Mouse (Mus musculus) right cerebral cortex, adult 2 months (tissue): ENCODE results near the gene Gm5849.
"Not testable (repeated sequence)": the region's sequence is repeated elsewhere in the genome, so short reads cannot be mapped to it uniquely, and the experiment has no call there.

Experiments
- DNase-seq, 2 experiments: peaks; one replicate each; pipeline ENCODE4 v3.0.0; 2021 to 2022; ENCODE audit warnings: low spot score in 2 of 2

Gm5849 gene

DNA sequence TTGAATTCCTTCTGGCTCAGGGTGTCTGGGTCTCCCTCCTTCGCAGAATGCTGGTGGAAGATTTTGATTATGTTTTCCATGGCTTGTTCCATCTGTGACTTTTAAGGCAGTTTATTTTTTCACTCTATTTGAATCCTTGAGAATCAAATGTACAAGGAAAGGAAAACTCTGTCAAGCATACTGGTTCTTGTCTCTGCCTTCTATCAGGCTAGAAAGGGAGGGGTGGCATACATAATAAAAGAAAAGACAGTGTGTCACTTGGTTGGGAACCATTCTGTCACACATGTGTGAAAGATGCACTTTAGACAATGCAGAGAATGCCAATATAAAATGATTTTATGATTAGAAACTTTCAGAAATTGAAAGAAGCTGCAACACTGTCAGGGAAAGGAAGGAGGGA, at the start of gene Gm5849:
TSS of gene Gm5849 (minus strand) at position 101 of the 400 bp plus-strand sequence.
- DNase-seq = not testable (repeated sequence)

DNA sequence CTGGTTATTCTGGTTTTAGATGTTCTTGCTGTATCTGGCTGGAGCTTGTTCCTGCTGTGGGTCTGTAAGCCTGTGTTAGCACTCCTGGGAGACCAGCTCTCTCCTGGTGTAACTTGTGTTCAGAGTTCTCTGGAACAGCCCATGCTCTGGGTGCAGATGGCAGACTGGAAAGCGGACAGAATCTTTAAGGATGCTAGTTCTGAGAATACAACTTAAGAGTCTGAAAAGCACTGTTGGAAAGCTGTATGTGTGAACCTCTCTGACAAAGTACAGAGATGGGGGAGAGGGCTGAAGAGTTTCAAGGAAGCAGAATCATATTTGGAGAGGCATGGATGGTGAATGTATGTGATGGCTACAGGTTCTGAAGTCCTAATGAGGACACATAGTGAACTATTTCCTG, 28.0 kb downstream of the Gm5849 start:
- no peak for DNase-seq

DNA sequence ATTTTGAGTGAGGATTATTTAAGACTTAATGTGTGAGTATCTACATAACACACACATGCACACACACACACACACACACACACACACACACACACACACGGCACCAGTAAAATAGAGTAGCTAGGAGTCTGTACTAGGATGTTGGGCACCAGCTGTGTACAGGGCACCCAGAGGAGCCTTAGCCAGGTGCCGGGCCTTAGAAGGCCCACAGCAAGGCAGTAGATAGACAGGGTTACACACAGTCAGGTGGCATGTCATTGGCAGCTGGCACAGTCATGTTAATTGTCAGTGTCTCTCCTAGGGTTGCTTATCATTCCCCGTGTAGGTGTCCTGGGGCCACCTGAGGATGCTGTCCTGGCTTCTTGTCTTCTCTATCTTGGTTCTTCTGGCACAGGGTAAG, 51.1 kb downstream of the Gm5849 start, which contains the start of gene Pglyrp4:
TSS of gene Pglyrp4 (plus strand) at position 301 of the 400 bp plus-strand sequence.
- DNase-seq = no peak
